Mouse (Mus musculus): ENCODE results near the gene Bub1. TPM values are rescaled to one million over a fixed set of nuclear protein-coding genes. Genes with fewer than 3 reads are reported as not detected.

Gene Bub1
- polyA plus RNA-seq (2014; fragmentation: Nextera tagmentation; extraction: Ambion mirVana) = 43.6 and 44.5 TPM in 2 replicates

DNA sequence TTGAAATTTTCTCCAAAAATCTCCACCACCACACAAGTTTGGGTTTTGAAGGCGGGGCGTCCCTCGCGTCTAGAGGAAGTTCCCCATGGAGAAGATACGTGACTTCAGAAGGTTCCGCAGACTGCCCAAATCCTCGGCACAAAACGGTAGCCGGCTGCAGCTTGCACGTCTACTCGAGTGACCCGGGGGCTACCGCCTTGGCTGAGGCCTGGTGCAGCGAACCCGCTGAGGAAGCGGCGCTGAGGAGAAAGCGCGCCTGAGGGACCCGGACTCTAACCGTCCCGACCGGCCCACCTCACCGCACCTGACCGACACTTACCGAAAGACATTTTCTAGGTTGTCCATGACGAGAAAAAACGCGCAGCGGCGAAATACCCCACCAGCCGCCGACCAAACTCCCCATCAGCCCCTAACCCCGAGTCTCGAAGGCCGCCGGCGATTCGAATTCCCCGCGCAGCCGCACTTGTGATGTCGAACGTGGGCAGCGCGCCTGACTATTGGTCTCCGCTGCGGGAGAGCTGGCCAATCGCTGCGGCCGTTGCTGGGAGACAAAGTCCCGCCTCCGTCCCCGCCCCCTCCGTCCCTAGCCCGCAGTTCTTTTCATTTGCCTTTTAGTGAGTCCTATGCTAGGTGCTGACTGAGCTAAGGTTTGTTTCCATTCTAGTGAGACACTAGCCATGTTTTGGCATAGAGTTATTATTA, at the start of gene Bub1:
Bub1 (minus strand) TSS at position 465 of the 702 bp plus-strand sequence.
- H3K27ac ChIP-seq (ENCODE audit: low read depth) = no peak within 1 kb of the TSS
- DNase-seq = peak; percentile 98
- peak; percentile 97 for ATAC-seq (ENCODE audit: insufficient read depth)
- H3K27me3 ChIP-seq (ENCODE audit: insufficient read depth, low read length) = no peaks in the 10 kb centered on the region
- peak within 1 kb of the TSS; percentile 78 for H3K4me3 ChIP-seq (ENCODE audit: low read depth, low read length)
- peaks cover 7% of the 10 kb centered on the region for H3K4me1 ChIP-seq (ENCODE audit: insufficient read depth)
- under 1% methylated on average over 56 of the region's 56 CpGs for WGBS
- no peak for TF ChIP-seq CTCF (IDR thresholded peaks at IDR 0.05; ENCODE audit: low read depth)
- H3K4me2 ChIP-seq = peak within 1 kb of the TSS; percentile 75
- peak within 1 kb of the TSS; percentile 68 for H3K9ac ChIP-seq
- H3K36me3 ChIP-seq (ENCODE audit: insufficient read depth) = peaks cover 14% of the 10 kb centered on the region
- H3K9me3 ChIP-seq (ENCODE audit: low read depth, low read length) = no peaks in the 10 kb centered on the region

- peak; percentile 29 for DNase-seq
- H3K9me3 ChIP-seq (ENCODE audit: low read depth, low read length) = no peaks in the 10 kb centered on the region
- no peak overlapping the region for H3K4me2 ChIP-seq
- WGBS = 57% methylated on average over 5 of the region's 5 CpGs
- no peak for TF ChIP-seq CTCF (IDR thresholded peaks at IDR 0.05; ENCODE audit: low read depth)
- H3K27me3 ChIP-seq (ENCODE audit: insufficient read depth, low read length) = no peaks in the 10 kb centered on the region
- H3K4me1 ChIP-seq (ENCODE audit: insufficient read depth) = no peaks in the 10 kb centered on the region
- no peak overlapping the region for H3K27ac ChIP-seq (ENCODE audit: low read depth)
- H3K9ac ChIP-seq = no peak overlapping the region
- ATAC-seq (ENCODE audit: insufficient read depth) = no peak
- no peak overlapping the region for H3K4me3 ChIP-seq (ENCODE audit: low read depth, low read length)
- H3K36me3 ChIP-seq (ENCODE audit: insufficient read depth) = no peaks in the 10 kb centered on the region
Measured at GRCm38 (mm10) chr2:127881063-127881462, 49.4 kb upstream of the Bub1 start.

GRCm38 (mm10) chr2:127864381-127864780, 32.7 kb upstream of the Bub1 start:
- WGBS = 65% methylated on average over 4 of the region's 4 CpGs
- no peak overlapping the region for H3K9ac ChIP-seq

DNA sequence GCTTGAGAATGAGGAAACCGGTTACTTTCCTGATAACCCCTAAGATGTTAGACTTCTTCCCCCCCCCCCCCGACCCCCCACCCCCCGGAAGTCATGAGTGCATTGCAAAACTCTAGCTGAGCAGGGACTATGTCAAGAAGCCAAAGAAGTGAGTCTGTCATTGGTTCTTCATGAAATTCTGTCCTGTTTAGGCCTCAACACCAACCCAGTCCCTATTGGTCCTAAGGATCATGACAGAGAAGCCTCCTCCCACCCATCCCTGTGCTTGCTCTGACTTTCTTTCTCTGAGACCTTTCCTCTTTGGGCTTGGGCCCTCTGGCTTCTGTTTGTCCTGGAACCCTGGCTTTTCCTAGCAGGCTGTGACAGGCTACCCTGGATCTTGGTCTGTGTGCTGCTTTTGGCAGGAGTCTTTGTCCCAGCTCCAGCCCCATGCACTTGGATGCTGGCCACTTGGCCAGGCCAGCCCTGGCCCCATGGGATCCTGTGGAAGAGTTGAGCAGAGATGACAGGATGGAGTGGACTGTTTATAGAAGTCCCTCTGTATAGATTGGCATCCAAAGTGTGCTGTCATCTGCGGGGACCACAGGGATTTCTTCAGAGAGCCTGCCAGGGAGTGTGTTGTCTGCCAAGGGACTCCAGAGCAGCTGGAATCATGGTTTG, 22.8 kb upstream of the Bub1 start:
- Histone ChIP-seq H3K27ac (ENCODE audit: low read depth) (peak overlapping the region; percentile 64), H3K27me3 (ENCODE audit: insufficient read depth, low read length) (no peaks in the 10 kb centered on the region), H3K9ac (no peak overlapping the region), H3K4me3 (ENCODE audit: low read depth, low read length) (no peak overlapping the region), H3K4me1 (ENCODE audit: insufficient read depth) (no peaks in the 10 kb centered on the region), H3K4me2 (no peak overlapping the region), H3K36me3 (ENCODE audit: insufficient read depth) (no peaks in the 10 kb centered on the region), H3K9me3 (ENCODE audit: low read depth, low read length) (no peaks in the 10 kb centered on the region)
- no peak for TF ChIP-seq CTCF (IDR thresholded peaks at IDR 0.05; ENCODE audit: low read depth)
- ATAC-seq (ENCODE audit: insufficient read depth) (peak; percentile 99), DNase-seq (peak; percentile 94)
- 34% methylated on average over 4 of the region's 4 CpGs for WGBS

More at GRCm38 (mm10) chr2:127864381-127864780, 32.7 kb upstream of the Bub1 start:
- no peaks in the 10 kb centered on the region for H3K36me3 ChIP-seq (ENCODE audit: insufficient read depth)
- H3K4me2 ChIP-seq = no peak overlapping the region
- no peak for ATAC-seq (ENCODE audit: insufficient read depth)
- no peak for TF ChIP-seq CTCF (IDR thresholded peaks at IDR 0.05; ENCODE audit: low read depth)
- H3K4me3 ChIP-seq (ENCODE audit: low read depth, low read length) = no peak overlapping the region
- no peaks in the 10 kb centered on the region for H3K27me3 ChIP-seq (ENCODE audit: insufficient read depth, low read length)
- H3K9me3 ChIP-seq (ENCODE audit: low read depth, low read length) = no peaks in the 10 kb centered on the region
- DNase-seq = no peak
- no peak overlapping the region for H3K27ac ChIP-seq (ENCODE audit: low read depth)
- H3K4me1 ChIP-seq (ENCODE audit: insufficient read depth) = no peaks in the 10 kb centered on the region

DNA sequence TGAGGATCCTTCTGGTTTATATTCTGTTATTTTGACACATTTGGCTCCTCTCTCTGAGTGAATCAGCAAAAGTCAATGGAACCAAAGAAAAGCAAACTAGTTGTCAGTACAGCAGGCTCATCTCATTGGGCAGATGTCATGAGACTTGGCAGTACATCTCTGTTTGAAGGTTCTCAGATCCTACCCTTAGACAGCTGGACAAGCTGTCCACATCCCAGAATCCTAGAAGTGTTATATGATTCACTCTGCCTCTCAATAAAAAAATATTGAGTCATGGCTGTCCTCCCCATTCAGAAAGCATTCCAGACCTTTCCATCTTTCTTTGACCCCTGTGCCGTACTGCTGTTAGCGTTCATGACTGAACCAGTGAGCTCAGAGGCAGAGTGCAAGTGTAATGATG, 18.7 kb upstream of the Bub1 start:
- no peaks in the 10 kb centered on the region for H3K9me3 ChIP-seq (ENCODE audit: low read depth, low read length)
- WGBS = 54% methylated on average over 2 of the region's 2 CpGs
- no peak for ATAC-seq (ENCODE audit: insufficient read depth)
- H3K4me3 ChIP-seq (ENCODE audit: low read depth, low read length) = no peak overlapping the region
- no peaks in the 10 kb centered on the region for H3K27me3 ChIP-seq (ENCODE audit: insufficient read depth, low read length)
- no peak overlapping the region for H3K9ac ChIP-seq
- no peaks in the 10 kb centered on the region for H3K4me1 ChIP-seq (ENCODE audit: insufficient read depth)
- H3K27ac ChIP-seq (ENCODE audit: low read depth) = no peak overlapping the region
- no peak for TF ChIP-seq CTCF (IDR thresholded peaks at IDR 0.05; ENCODE audit: low read depth)
- H3K4me2 ChIP-seq = no peak overlapping the region
- peak; percentile 45 for DNase-seq
- no peaks in the 10 kb centered on the region for H3K36me3 ChIP-seq (ENCODE audit: insufficient read depth)

DNA sequence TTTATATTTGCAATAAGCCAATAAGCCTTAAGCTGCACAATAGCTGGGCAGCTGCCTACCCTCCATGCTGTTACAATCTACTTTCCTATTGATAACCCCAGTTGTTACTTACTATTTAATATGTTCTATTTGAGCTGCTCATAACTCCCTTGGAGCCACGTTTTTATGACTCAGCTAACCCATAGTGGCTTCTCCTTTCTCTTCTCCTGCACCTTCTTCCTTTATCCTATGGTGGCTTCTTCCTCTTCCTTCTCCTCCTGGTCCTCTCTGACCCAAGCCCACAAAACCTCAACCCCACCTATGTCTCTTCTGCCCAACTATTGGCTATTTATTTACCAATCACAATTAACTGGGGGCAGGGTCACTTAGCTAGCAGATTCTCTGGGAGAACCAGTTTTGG, 14.9 kb upstream of the Bub1 start:
- ATAC-seq (ENCODE audit: insufficient read depth) (no peak), DNase-seq (no peak)
- Histone ChIP-seq H3K9me3 (ENCODE audit: low read depth, low read length) (no peaks in the 10 kb centered on the region), H3K27me3 (ENCODE audit: insufficient read depth, low read length) (no peaks in the 10 kb centered on the region), H3K9ac (no peak overlapping the region), H3K36me3 (ENCODE audit: insufficient read depth) (no peaks in the 10 kb centered on the region), H3K4me1 (ENCODE audit: insufficient read depth) (no peaks in the 10 kb centered on the region), H3K4me2 (no peak overlapping the region), H3K4me3 (ENCODE audit: low read depth, low read length) (no peak overlapping the region), H3K27ac (ENCODE audit: low read depth) (no peak overlapping the region)
- 11% methylated on average over 1 of the region's 1 CpGs for WGBS
- TF ChIP-seq CTCF (IDR thresholded peaks at IDR 0.05; ENCODE audit: low read depth) = no peak

- Histone ChIP-seq H3K9ac (no peak overlapping the region), H3K4me1 (ENCODE audit: insufficient read depth) (no peaks in the 10 kb centered on the region), H3K9me3 (ENCODE audit: low read depth, low read length) (no peaks in the 10 kb centered on the region), H3K4me3 (ENCODE audit: low read depth, low read length) (no peak overlapping the region), H3K27me3 (ENCODE audit: insufficient read depth, low read length) (no peaks in the 10 kb centered on the region; the same call in 1 of the 2 replicates), H3K4me2 (no peak overlapping the region), H3K27ac (ENCODE audit: low read depth) (no peak overlapping the region), H3K36me3 (ENCODE audit: insufficient read depth) (no peaks in the 10 kb centered on the region)
- ATAC-seq (ENCODE audit: insufficient read depth) = no peak
- DNase-seq = no peak
- no peak for TF ChIP-seq CTCF (IDR thresholded peaks at IDR 0.05; ENCODE audit: low read depth)
Measured at GRCm38 (mm10) chr2:127846008-127846407, 14.3 kb upstream of the Bub1 start.
